Mouse (Mus musculus): ENCODE data around the gene Map4.

GRCm38 (mm10) chr9:110001946-110002345, 70.7 kb downstream of the Map4 start:
- TF ChIP-seq CTCF (IDR thresholded peaks at IDR 0.05; ENCODE audit: borderline replicate concordance, extremely low read depth, insufficient read depth, insufficient read length), result no peak
- TF ChIP-seq POLR2A (IDR thresholded peaks at IDR 0.05; ENCODE audit: borderline replicate concordance, extremely low read depth, insufficient read depth, insufficient read length, poor library complexity, severe bottlenecking), result no peak
